Mouse (Mus musculus): ENCODE measurements around the gene Vmn1r40.

GRCm38 (mm10) chr6:89662521-89662920, 44.8 kb upstream of the Vmn1r40 start:
- TF ChIP-seq CTCF (IDR thresholded peaks at IDR 0.05; ENCODE audit: low read depth, low read length) (no peak), POLR2A (IDR thresholded peaks at IDR 0.05; ENCODE audit: extremely low read depth, insufficient read depth, low read length) (no peak)

All from liver, adult 2 months (tissue).